Mouse (Mus musculus) limb, embryonic 13.5 days (tissue): ENCODE measurements around the gene Pak7. TPM values are rescaled to one million over a fixed set of nuclear protein-coding genes. Genes with fewer than 3 reads are reported as not detected.
"Not testable (repeated sequence)": the region's sequence is repeated elsewhere in the genome, so short reads cannot be mapped to it uniquely, and the experiment has no call there.

ENCODE experiments used
- ATAC-seq: fragments of 200-750 bp; cut with Nextera tagmentation; 2 replicates; pipeline ENCODE4 v1.8.0; 2017; ENCODE audit warnings: low read depth, moderate number of reproducible peaks, moderate TSS enrichment; ENCODE audit not compliant: low FRiP score
- H3K27ac ChIP-seq: fragments of 300-500 bp; sonication (generic); 2 replicates; pipeline ENCODE4 v1.5.1; 2015; ENCODE audit warnings: inconsistent platforms, mild to moderate bottlenecking, moderate library complexity
- H3K27me3 ChIP-seq: fragments of 300-500 bp; sonication (generic); 2 replicates; pipeline ENCODE4 v1.6.1; 2015; ENCODE audit warnings: mild to moderate bottlenecking, inconsistent platforms
- H3K36me3 ChIP-seq: fragments of 300-500 bp; sonication (generic); 2 replicates; pipeline ENCODE4 v1.6.1; 2015; ENCODE audit warnings: inconsistent platforms, mild to moderate bottlenecking, moderate library complexity
- H3K4me1 ChIP-seq: fragments of 300-500 bp; sonication (generic); 2 replicates; pipeline ENCODE4 v1.6.1; 2015; ENCODE audit warnings: inconsistent platforms
- H3K4me2 ChIP-seq: fragments of 300-500 bp; sonication (generic); replicated peaks from 2 replicates; pipeline ENCODE4 v1.6.1; 2015; ENCODE audit warnings: inconsistent platforms, mild to moderate bottlenecking, moderate library complexity
- H3K4me3 ChIP-seq: fragments of 300-500 bp; sonication (generic); 2 replicates; pipeline ENCODE4 v1.5.1; 2015; ENCODE audit warnings: moderate library complexity, mild to moderate bottlenecking, inconsistent platforms
- H3K9ac ChIP-seq: fragments of 300-500 bp; sonication (generic); 2 replicates; pipeline ENCODE4 v1.6.1; 2015; ENCODE audit warnings: mild to moderate bottlenecking, inconsistent platforms
- H3K9me3 ChIP-seq: fragments of 300-500 bp; sonication (generic); 2 replicates; pipeline ENCODE4 v1.6.1; 2016; ENCODE audit warnings: inconsistent platforms
- WGBS: fragments of 180-500 bp; shearing (Covaris S2); methylation state at CpG from one replicate; pipeline ENCODE4 v1.1.7; 2015; 5-methylcytosine and 5-hydroxymethylcytosine counted together
- polyA plus RNA-seq: library from polyadenylated mRNA; unstranded; fragments of >200 nt; fragmentation: Nextera tagmentation; extraction: Ambion mirVana; gene quantifications from 2 replicates; pipeline ENCODE4 v1.2.1, GENCODE M21; 2015

The Pak7 gene
- polyA plus RNA-seq, 1 experiment from 2014 or later, result 1.4 TPM

DNA sequence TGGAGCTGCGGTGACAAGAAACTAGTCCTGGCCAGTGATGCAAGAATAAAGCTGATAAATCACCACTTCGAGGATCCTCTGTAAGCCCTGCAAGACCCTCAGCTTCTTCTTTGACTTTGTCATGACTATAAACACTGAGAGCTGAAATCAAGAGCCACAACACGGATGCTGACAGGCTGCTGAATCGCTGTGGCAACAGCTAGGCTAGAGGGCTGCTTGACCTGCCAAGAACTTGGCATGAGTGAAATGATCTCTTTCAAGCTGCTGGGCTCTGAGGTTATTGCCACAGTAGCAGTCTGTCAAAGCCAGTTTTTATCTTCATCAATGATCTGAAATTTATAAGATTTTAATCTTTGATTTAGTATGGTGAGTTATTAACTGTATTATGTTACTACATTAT, 62.1 kb downstream of the Pak7 start:
- Histone ChIP-seq H3K36me3 (no peaks in the 10 kb centered on the region), H3K4me3 (no peak overlapping the region), H3K27me3 (no peaks in the 10 kb centered on the region), H3K27ac (no peak overlapping the region), H3K9me3 (no peaks in the 10 kb centered on the region), H3K4me1 (no peaks in the 10 kb centered on the region), H3K9ac (no peak overlapping the region), H3K4me2 (no peak overlapping the region)
- WGBS, result 77% methylated on average over 4 of the region's 4 CpGs
- no peak for ATAC-seq

DNA sequence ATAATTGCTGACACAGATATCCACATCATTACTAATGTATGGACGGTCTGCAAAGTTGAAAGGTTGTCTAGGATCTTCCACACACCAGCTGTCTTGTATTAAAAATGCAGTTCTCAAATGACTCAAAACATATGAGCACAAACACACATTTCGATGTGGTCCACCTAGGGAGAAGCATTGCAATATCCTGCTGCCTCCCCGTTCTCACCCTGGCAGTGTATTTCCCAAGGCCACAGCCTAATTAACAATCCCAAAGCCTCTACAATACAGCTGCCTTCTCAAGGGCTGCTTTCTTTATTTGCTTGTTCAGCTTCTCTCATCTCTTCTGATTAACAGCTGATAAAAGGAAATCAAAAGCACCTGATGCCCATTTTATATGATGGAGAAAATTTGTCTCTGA, 78.5 kb downstream of the Pak7 start:
- no peak overlapping the region for H3K27ac ChIP-seq
- H3K4me1 ChIP-seq, result no peaks in the 10 kb centered on the region
- no peak overlapping the region for H3K4me3 ChIP-seq
- 45% methylated on average over 3 of the region's 3 CpGs for WGBS
- H3K4me2 ChIP-seq, result no peak overlapping the region
- H3K9ac ChIP-seq, result no peak overlapping the region
- H3K9me3 ChIP-seq, result no peaks in the 10 kb centered on the region
- H3K27me3 ChIP-seq, result no peaks in the 10 kb centered on the region
- no peaks in the 10 kb centered on the region for H3K36me3 ChIP-seq
- ATAC-seq, result no peak

DNA sequence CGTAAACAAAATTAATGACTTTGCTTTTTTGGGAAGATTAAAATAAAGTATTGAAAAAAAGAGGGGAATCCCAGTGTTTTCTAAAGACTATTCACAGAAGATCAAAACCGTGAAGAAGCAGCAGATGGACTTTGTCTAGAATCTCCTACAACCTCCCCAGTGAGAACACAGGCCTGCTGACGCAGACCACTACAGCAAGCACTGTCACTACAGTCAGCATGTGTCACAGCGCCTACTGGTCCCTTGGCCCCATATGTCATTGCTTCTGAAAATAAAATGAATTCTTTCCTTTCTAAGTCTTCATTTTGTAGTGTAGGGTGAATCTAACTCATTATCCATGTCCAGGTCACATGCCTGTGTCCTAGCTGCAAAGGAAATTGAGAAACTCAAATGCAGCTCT, 79.0 kb downstream of the Pak7 start:
- Histone ChIP-seq H3K4me1 (no peaks in the 10 kb centered on the region), H3K4me2 (no peak overlapping the region), H3K4me3 (no peak overlapping the region), H3K27ac (no peak overlapping the region), H3K27me3 (no peaks in the 10 kb centered on the region), H3K36me3 (no peaks in the 10 kb centered on the region), H3K9me3 (no peaks in the 10 kb centered on the region), H3K9ac (no peak overlapping the region)
- no peak for ATAC-seq
- WGBS, result 86% methylated on average over 4 of the region's 4 CpGs

DNA sequence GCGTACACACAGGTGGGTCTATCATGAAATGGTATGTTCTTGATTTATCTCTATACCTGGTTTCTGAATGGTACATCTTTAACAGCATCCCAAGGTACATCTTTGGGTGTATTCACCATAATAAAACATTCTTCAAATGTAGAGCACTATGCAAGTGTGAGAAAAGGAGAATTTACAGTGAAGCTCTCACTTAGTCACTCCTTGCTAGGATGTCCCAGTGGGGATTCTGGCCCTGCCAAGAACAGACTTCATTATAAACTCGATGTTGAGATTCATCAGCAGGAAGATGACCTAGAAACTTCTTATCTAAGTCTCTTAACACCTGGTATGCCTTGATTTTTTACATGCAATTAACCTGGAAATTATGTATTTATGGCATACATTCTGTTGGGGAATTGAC, 85.6 kb downstream of the Pak7 start:
- no peak for ATAC-seq
- H3K27me3 ChIP-seq, result no peaks in the 10 kb centered on the region
- H3K4me3 ChIP-seq, result no peak overlapping the region
- no peak overlapping the region for H3K9ac ChIP-seq
- no peaks in the 10 kb centered on the region for H3K36me3 ChIP-seq
- no peak overlapping the region for H3K4me2 ChIP-seq
- H3K27ac ChIP-seq, result no peak overlapping the region
- WGBS, result 70% methylated on average over 2 of the region's 2 CpGs
- H3K9me3 ChIP-seq, result no peaks in the 10 kb centered on the region
- no peaks in the 10 kb centered on the region for H3K4me1 ChIP-seq

DNA sequence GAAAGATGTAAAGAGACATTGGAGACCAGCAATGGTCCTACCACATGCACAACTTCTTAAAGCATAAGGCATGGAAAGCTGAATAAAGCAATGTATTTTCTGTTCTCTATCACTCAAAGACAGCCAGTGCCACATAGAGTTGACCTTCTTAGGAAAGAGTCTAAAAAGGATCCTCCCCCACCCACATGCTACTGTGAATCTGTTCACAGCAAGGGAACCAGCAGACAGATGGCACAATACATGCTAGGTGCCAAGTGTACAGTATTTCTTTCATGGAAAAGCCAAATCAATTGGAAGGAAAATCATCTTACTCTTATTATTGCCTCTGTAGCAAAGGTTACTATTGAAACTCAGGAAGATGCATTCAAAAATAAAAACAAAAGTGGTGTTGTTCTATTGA, 86.4 kb downstream of the Pak7 start:
- no peak for ATAC-seq
- Histone ChIP-seq H3K4me1 (no peaks in the 10 kb centered on the region), H3K27ac (no peak overlapping the region), H3K36me3 (no peaks in the 10 kb centered on the region), H3K9ac (no peak overlapping the region), H3K27me3 (no peaks in the 10 kb centered on the region), H3K9me3 (no peaks in the 10 kb centered on the region), H3K4me2 (no peak overlapping the region), H3K4me3 (no peak overlapping the region)

DNA sequence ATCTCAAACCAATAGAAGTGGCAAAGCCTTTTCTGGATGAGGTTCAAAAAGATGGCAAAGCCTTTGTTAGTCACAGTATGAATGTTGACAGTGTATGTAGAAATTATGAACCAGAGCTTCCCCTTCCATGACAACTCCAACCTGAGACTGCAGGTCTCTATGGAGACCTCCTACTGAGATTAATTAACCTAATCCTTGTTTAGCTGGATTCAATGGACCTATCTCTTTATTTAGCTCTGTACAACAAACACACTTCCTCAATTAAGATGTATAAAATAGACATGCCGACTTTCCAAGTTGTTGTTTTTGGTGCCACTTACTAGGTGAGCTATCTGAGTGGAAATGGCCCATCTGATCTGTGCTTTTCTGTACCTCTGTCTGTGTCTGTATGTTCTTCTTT, 90.4 kb downstream of the Pak7 start:
- H3K4me1 ChIP-seq, result no peaks in the 10 kb centered on the region
- no peaks in the 10 kb centered on the region for H3K36me3 ChIP-seq
- no peak overlapping the region for H3K4me3 ChIP-seq
- no peaks in the 10 kb centered on the region for H3K9me3 ChIP-seq
- WGBS, result 80% methylated on average over 1 of the region's 1 CpGs
- no peak overlapping the region for H3K27ac ChIP-seq
- ATAC-seq, result no peak
- no peak overlapping the region for H3K9ac ChIP-seq
- no peaks in the 10 kb centered on the region for H3K27me3 ChIP-seq
- no peak overlapping the region for H3K4me2 ChIP-seq

DNA sequence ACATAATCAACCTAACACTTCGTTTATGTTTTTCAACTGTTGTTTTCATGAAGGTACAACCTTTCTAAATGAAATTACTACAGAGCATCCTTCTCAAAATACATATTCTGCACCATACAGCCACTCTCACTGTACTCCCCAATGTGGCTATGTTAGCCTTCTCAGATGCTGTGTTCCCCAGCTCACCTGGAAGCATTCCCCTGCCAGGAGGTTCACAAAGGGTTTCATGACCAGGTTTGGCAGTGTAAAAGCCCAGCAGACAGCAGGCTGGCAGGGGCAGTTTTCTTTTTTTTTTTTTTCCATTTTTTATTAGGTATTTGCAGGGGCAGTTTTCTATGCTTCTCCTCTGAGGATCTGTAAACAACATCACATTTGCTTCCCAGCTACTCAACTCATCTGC, 105.7 kb downstream of the Pak7 start:
- H3K9me3 ChIP-seq, result no peaks in the 10 kb centered on the region
- H3K27ac ChIP-seq, result no peak overlapping the region
- no peaks in the 10 kb centered on the region for H3K36me3 ChIP-seq
- no peak overlapping the region for H3K4me3 ChIP-seq
- no peaks in the 10 kb centered on the region for H3K4me1 ChIP-seq
- no peak for ATAC-seq
- H3K4me2 ChIP-seq, result no peak overlapping the region
- no peak overlapping the region for H3K9ac ChIP-seq
- no peaks in the 10 kb centered on the region for H3K27me3 ChIP-seq
- 76% methylated on average over 1 of the region's 1 CpGs for WGBS

DNA sequence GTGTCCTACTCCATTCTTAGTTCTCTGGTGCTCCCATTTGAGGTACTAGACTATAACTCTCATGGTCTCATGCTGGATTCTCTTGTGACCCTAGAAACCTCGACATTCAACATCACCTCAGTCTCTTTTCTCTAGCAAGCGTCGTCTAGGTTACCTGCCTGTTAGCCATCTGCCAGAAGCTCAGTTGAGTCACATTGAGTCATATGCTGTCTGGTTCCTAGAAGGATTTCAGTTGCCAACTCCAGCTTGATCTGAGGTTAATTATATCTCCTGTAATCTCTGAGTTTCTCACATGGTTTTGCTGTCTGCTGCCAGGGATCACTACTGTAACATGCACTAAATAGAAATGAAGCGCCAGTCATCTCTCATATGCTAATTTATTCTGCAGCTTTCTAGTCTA, 145.8 kb downstream of the Pak7 start:
- H3K4me3 ChIP-seq, H3K36me3 ChIP-seq, H3K27me3 ChIP-seq, H3K27ac ChIP-seq, ATAC-seq, H3K9ac ChIP-seq, H3K9me3 ChIP-seq, H3K4me2 ChIP-seq, H3K4me1 ChIP-seq: not testable (repeated sequence)
- WGBS, result 88% methylated on average over 4 of the region's 4 CpGs

DNA sequence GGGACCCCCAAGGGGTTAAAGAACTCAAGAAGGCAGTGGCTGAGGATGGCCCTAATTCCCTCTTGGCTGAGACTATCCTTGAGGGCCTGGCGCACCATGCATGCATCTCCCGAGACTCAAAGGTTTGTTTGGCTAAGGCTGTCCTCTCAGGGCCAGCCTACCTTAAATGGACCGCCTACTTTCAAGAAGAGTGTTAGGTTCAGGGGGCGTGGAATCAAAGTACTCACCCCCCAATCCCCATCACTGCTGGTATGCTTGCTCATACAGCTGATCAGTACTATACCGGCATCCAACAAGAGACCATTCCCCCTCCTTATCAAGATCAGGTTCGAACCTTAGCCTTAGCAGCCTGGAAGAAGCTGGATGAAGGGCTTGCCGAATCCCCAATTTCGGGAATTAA, 156.5 kb downstream of the Pak7 start:
- no peaks in the 10 kb centered on the region for H3K27me3 ChIP-seq
- H3K9me3 ChIP-seq, result peaks cover 4% of the 10 kb centered on the region; the same call in 1 of the 2 replicates
- H3K36me3 ChIP-seq, result no peaks in the 10 kb centered on the region
- ATAC-seq, result no peak
- H3K9ac ChIP-seq, result no peak overlapping the region
- no peaks in the 10 kb centered on the region for H3K4me1 ChIP-seq
- H3K27ac ChIP-seq, result no peak overlapping the region
- 94% methylated on average over 8 of the region's 8 CpGs for WGBS
- no peak overlapping the region for H3K4me3 ChIP-seq
- no peak overlapping the region for H3K4me2 ChIP-seq

DNA sequence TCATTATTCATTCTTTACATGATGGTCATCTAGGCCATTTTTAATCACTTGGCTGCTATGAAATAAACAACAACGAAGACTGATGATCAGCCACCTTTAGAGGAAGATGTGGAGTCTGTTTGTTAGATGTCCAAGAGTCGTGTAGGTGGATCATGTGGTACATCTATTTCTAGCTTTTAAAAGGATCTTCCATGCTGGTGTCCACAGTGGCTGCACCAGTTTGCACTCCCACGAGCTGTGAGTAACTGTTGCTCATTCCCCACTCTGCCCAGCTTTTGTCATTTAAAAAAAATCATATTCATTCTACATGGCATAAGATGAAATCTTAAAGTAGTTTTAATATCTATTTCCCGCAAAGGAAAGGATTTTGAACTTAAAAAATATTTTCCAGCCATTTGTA, 183.7 kb downstream of the Pak7 start:
- no peak overlapping the region for H3K27ac ChIP-seq
- no peak overlapping the region for H3K4me3 ChIP-seq
- H3K36me3 ChIP-seq, result no peaks in the 10 kb centered on the region
- no peaks in the 10 kb centered on the region for H3K4me1 ChIP-seq
- WGBS, result 77% methylated on average over 4 of the region's 4 CpGs
- no peaks in the 10 kb centered on the region for H3K27me3 ChIP-seq
- no peak for ATAC-seq
- no peak overlapping the region for H3K4me2 ChIP-seq
- H3K9ac ChIP-seq, result no peak overlapping the region
- H3K9me3 ChIP-seq, result no peaks in the 10 kb centered on the region

DNA sequence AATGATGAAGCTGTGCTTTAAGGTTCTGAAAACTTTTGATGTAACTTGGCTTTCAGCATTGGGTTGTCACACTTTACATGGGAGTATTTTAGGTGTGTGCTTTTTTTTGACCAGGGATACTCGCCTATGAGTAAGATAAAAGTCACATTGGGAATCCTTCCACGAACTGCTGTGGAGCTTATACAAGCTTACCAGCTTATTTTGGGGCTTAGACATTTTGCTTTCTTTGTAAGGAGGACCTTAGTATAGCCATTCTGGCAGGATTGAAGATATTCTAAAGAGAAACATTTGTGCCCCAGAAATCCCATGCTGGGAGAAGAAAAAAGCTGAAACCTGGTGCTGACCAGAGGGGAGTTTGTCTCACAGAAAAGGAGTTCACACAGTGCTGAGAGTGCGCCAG, 212.7 kb downstream of the Pak7 start:
- Histone ChIP-seq H3K27ac (no peak overlapping the region), H3K27me3 (no peaks in the 10 kb centered on the region), H3K4me2 (no peak overlapping the region), H3K36me3 (no peaks in the 10 kb centered on the region), H3K9me3 (peaks cover 6% of the 10 kb centered on the region; the same call in 1 of the 2 replicates), H3K9ac (no peak overlapping the region), H3K4me3 (no peak overlapping the region), H3K4me1 (no peaks in the 10 kb centered on the region)
- WGBS, result 74% methylated on average over 3 of the region's 3 CpGs
- ATAC-seq, result no peak

DNA sequence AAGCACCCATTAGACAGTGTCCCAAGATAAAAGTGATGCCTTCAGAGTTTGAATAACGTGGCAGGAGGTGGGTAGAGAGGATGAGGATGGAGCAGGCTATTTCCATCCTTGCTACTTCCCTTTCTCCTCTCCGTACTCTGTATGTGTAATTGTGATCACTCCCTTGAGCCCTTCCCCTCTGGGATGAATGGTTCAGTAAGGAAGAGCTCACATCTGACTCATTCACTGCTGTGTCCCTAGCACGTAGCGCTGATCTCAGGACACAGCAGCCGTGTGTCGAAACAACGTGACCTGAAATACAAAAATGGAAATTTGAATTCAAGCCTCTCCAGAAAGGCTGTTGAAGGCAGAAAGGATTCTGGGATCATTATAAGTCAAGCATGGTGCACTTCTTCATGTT, 237.0 kb downstream of the Pak7 start:
- no peak overlapping the region for H3K4me2 ChIP-seq

DNA sequence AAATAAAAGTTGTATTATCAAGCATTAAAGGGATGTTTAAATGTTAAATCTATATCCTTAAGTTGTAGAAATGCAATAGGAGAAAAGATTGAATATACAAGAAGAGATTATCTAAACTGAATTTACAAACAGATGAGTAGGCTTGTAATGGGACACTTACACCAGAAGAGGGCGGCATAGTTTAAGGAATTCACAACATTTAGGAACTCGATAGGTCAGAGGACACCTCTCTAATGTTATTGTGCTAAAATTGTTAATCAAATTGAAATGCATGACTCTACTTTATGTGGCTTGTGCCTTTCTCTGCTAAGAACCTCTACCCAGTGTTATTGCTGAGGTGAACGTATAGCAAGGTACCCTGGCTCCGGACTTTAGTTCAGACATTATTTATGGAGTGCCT, 238.2 kb downstream of the Pak7 start:
- no peak overlapping the region for H3K27ac ChIP-seq
- H3K9ac ChIP-seq, result no peak overlapping the region
- H3K36me3 ChIP-seq, result no peaks in the 10 kb centered on the region
- WGBS, result 25% methylated on average over 4 of the region's 4 CpGs
- H3K4me1 ChIP-seq, result no peaks in the 10 kb centered on the region
- ATAC-seq, result peak; percentile 73; the same call in 1 of the 2 replicates
- no peaks in the 10 kb centered on the region for H3K9me3 ChIP-seq
- H3K4me2 ChIP-seq, result no peak overlapping the region
- no peaks in the 10 kb centered on the region for H3K27me3 ChIP-seq
- H3K4me3 ChIP-seq, result no peak overlapping the region

More for the DNA sequence above, 237.0 kb downstream of the Pak7 start:
- no peaks in the 10 kb centered on the region for H3K9me3 ChIP-seq
- no peaks in the 10 kb centered on the region for H3K27me3 ChIP-seq
- 85% methylated on average over 7 of the region's 7 CpGs for WGBS
- H3K27ac ChIP-seq, result no peak overlapping the region
- no peak overlapping the region for H3K9ac ChIP-seq
- no peaks in the 10 kb centered on the region for H3K4me1 ChIP-seq
- H3K4me3 ChIP-seq, result no peak overlapping the region
- H3K36me3 ChIP-seq, result no peaks in the 10 kb centered on the region
- ATAC-seq, result no peak
